Mouse (Mus musculus): Measurements from ENCODE around the gene Mycbpap. TPM values are rescaled to one million over a fixed set of nuclear protein-coding genes. Genes with fewer than 3 reads are reported as not detected.

Mycbpap gene
- polyA plus RNA-seq, 1 experiment from 2014 or later = 4.9 TPM

DNA sequence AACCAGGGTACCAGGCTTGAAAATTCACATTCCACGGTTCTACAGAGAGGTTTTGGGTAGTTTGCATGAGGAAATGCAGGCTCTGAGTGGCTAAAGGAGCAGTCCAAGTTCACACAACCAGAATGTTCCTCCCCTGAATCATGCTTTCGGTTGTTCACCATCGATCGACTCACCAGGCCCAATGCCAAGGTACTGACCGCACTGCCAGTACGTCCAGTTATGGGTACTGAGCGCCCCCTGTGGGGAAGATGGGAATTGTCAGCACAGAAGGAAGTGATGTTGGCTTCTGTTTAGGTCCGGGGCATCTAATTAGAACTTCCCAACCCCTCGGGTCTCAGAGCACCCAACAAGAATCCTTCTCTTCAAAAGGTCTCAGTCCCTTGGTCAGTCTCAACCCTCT is 22.4 kb upstream of the Mycbpap start:
- ATAC-seq (ENCODE audit: insufficient number of reproducible peaks, low FRiP score, low TSS enrichment, low read depth) = no peak

DNA sequence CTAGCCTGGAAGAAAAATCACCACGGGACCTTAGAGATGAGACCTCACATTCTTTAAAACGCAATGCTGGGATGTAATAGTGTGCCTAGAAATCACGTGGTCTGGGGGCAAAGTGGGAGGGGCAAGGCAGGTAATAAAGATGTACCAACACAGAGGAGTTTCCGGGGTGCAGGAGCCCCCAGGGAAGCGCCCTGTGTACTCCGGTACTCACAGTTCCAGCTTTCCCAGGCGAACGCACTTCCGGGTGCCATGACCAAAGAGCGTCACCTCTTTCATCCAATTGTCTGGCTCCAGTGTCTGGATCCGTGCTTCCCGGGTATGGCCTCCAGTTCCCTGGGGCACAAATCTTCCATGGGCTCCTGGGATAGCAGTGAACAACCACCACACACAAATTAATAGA is 21.8 kb upstream of the Mycbpap start:
- no peak overlapping the region for H3K9ac ChIP-seq (ENCODE audit: low read length)
- no peaks in the 10 kb centered on the region for H3K9me3 ChIP-seq (ENCODE audit: control insufficient read depth, low read length)
- no peak for DNase-seq (ENCODE audit: low spot score)
- no peak for ATAC-seq (ENCODE audit: insufficient number of reproducible peaks, low FRiP score, low TSS enrichment, low read depth)
- H3K27me3 ChIP-seq (ENCODE audit: control insufficient read depth, insufficient read depth, low read length) = no peaks in the 10 kb centered on the region
- no peak overlapping the region for H3K4me3 ChIP-seq (ENCODE audit: low read depth, low read length)
- WGBS = 89% methylated on average over 12 of the region's 12 CpGs
- H3K27ac ChIP-seq (replicated peaks; ENCODE audit: low read depth, low read length) = no peak overlapping the region
- no peak overlapping the region for H3K4me2 ChIP-seq (ENCODE audit: low read depth, severe bottlenecking)
- 0 out of 2 replicates have a peak, but pooled peaks cover 2% of the 10 kb centered on the region for H3K36me3 ChIP-seq (ENCODE audit: control insufficient read depth, insufficient read depth, low read length)
- peaks cover 3% of the 10 kb centered on the region for H3K4me1 ChIP-seq (ENCODE audit: control insufficient read depth, insufficient read depth, low read length)

More for the DNA sequence above, 22.4 kb upstream of the Mycbpap start:
- no peak overlapping the region for H3K9ac ChIP-seq (ENCODE audit: low read length)
- WGBS = 37% methylated on average over 9 of the region's 9 CpGs
- H3K4me1 ChIP-seq (ENCODE audit: control insufficient read depth, insufficient read depth, low read length) = peaks cover 4% of the 10 kb centered on the region
- H3K27ac ChIP-seq (replicated peaks; ENCODE audit: low read depth, low read length) = no peak overlapping the region
- H3K4me3 ChIP-seq (ENCODE audit: low read depth, low read length) = no peak overlapping the region
- no peak overlapping the region; the same call in 1 of the 2 replicates for H3K4me2 ChIP-seq (ENCODE audit: low read depth, severe bottlenecking)
- H3K36me3 ChIP-seq (ENCODE audit: control insufficient read depth, insufficient read depth, low read length) = 0 out of 2 replicates have a peak, but pooled peaks cover 2% of the 10 kb centered on the region
- no peaks in the 10 kb centered on the region for H3K9me3 ChIP-seq (ENCODE audit: control insufficient read depth, low read length)
- peak; percentile 85 for DNase-seq (ENCODE audit: low spot score)
- H3K27me3 ChIP-seq (ENCODE audit: control insufficient read depth, insufficient read depth, low read length) = no peaks in the 10 kb centered on the region

DNA sequence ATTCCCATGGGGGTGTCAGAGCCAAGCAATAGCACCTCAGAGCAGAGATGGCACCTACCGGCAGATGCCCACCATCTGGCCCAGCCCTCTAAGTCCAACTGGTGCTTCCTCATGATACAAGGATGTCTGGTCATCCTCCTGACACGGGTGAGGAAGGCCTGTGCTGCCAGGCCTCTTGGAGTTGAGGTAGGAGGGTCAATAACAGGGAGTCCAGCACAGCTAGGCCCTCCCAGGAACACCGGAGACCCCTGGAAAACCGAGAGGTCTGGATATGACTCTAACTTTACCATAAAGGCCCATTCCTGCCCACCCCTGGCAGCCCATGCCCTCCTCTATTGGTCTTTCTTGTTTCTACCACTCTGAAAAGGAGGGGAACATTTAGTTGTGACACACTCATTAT is 20.9 kb upstream of the Mycbpap start:
- Histone ChIP-seq H3K27me3 (ENCODE audit: control insufficient read depth, insufficient read depth, low read length) (no peaks in the 10 kb centered on the region), H3K9me3 (ENCODE audit: control insufficient read depth, low read length) (no peaks in the 10 kb centered on the region), H3K4me1 (ENCODE audit: control insufficient read depth, insufficient read depth, low read length) (no peaks in the 10 kb centered on the region), H3K4me3 (ENCODE audit: low read depth, low read length) (no peak overlapping the region), H3K4me2 (ENCODE audit: low read depth, severe bottlenecking) (no peak overlapping the region), H3K27ac (replicated peaks; ENCODE audit: low read depth, low read length) (no peak overlapping the region), H3K9ac (ENCODE audit: low read length) (no peak overlapping the region), H3K36me3 (ENCODE audit: control insufficient read depth, insufficient read depth, low read length) (0 out of 2 replicates have a peak, but pooled peaks cover 2% of the 10 kb centered on the region)
- DNase-seq (ENCODE audit: low spot score) (no peak), ATAC-seq (ENCODE audit: insufficient number of reproducible peaks, low FRiP score, low TSS enrichment, low read depth) (no peak)
- 89% methylated on average over 4 of the region's 4 CpGs for WGBS

DNA sequence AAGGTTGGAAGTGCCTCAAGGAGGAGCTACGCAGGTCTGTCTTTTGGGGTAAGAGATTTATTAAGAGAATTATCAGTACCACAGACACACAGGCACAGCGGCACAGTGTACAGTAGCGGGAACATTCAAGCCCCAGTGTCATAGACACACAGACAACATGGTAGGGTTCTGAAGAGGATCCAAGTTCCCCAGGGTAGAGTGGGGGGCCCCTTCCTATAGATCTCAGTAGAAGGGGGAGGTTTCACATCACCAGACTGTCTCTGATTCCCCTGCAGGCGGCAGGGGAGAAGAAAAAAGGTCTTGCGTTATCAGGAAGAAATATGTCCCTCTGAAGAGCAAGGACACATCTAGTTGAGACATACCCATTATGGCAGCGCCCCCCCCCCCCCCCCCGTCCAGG is 18.2 kb upstream of the Mycbpap start:
- 0 out of 2 replicates have a peak, but pooled peaks cover 2% of the 10 kb centered on the region for H3K36me3 ChIP-seq (ENCODE audit: control insufficient read depth, insufficient read depth, low read length)
- H3K27me3 ChIP-seq (ENCODE audit: control insufficient read depth, insufficient read depth, low read length) = no peaks in the 10 kb centered on the region
- no peak overlapping the region for H3K9ac ChIP-seq (ENCODE audit: low read length)
- H3K4me3 ChIP-seq (ENCODE audit: low read depth, low read length) = no peak overlapping the region
- no peaks in the 10 kb centered on the region for H3K9me3 ChIP-seq (ENCODE audit: control insufficient read depth, low read length)
- no peak overlapping the region for H3K27ac ChIP-seq (replicated peaks; ENCODE audit: low read depth, low read length)
- H3K4me1 ChIP-seq (ENCODE audit: control insufficient read depth, insufficient read depth, low read length) = no peaks in the 10 kb centered on the region
- 80% methylated on average over 7 of the region's 7 CpGs for WGBS
- ATAC-seq (ENCODE audit: insufficient number of reproducible peaks, low FRiP score, low TSS enrichment, low read depth) (no peak), DNase-seq (ENCODE audit: low spot score) (no peak)
- no peak overlapping the region for H3K4me2 ChIP-seq (ENCODE audit: low read depth, severe bottlenecking)

DNA sequence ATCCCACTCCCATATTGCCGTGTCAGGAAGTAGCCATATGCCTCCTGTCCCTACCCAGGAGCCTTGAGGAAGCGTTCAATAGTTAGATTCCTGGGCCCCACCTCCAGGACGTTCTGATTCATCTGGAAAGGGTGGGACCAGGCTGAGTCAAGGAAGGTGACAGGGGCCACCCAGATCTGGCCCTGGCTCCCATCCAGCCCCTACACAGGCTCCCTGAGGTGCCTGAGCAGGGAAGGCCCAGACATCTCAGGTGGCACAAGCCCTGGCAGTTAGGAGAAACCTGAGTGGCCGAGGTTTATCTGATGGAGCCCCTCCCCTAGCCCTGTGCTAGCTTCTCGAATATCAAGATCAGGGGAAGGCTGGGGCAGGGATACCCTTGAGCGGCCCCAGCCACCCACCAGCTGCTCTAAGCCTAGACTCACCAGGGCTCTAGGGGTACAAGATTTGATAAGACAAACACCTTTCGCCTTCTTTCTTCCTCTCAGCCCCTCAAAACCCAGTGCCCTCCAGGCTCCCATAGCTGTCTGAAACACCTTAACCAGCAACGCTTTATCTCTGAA is 17.3 kb upstream of the Mycbpap start:
- ATAC-seq (ENCODE audit: insufficient number of reproducible peaks, low FRiP score, low TSS enrichment, low read depth) = no peak
- H3K4me2 ChIP-seq (ENCODE audit: low read depth, severe bottlenecking) = no peak overlapping the region
- WGBS = 58% methylated on average over 8 of the region's 8 CpGs
- H3K27ac ChIP-seq (replicated peaks; ENCODE audit: low read depth, low read length) = no peak overlapping the region
- H3K9ac ChIP-seq (ENCODE audit: low read length) = no peak overlapping the region
- H3K4me1 ChIP-seq (ENCODE audit: control insufficient read depth, insufficient read depth, low read length) = no peaks in the 10 kb centered on the region
- no peaks in the 10 kb centered on the region for H3K9me3 ChIP-seq (ENCODE audit: control insufficient read depth, low read length)
- H3K36me3 ChIP-seq (ENCODE audit: control insufficient read depth, insufficient read depth, low read length) = 0 out of 2 replicates have a peak, but pooled peaks cover 2% of the 10 kb centered on the region
- no peak overlapping the region for H3K4me3 ChIP-seq (ENCODE audit: low read depth, low read length)
- no peak for DNase-seq (ENCODE audit: low spot score)
- no peaks in the 10 kb centered on the region for H3K27me3 ChIP-seq (ENCODE audit: control insufficient read depth, insufficient read depth, low read length)

DNA sequence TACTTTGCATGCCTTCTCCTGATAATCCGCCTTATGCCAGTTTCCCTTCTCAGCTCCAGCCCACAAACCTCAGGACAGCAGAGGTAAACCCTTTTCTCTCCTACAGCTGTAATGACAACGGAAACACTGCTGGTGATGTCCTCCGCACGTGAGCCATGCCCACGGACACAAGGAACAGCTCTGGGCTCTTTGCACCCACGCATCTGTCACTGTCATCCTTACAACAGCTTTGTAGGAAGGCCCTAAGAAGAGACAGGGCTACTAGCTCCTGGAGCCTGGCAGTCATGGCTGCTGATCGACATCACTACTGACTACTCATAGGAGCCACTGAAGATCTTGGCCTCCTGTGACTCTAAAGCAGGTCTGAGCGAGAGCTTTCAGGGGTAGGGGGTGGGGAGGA is 11.6 kb upstream of the Mycbpap start:
- no peak for DNase-seq (ENCODE audit: low spot score)
- Histone ChIP-seq H3K9ac (ENCODE audit: low read length) (no peak overlapping the region), H3K36me3 (ENCODE audit: control insufficient read depth, insufficient read depth, low read length) (no peaks in the 10 kb centered on the region), H3K4me1 (ENCODE audit: control insufficient read depth, insufficient read depth, low read length) (no peaks in the 10 kb centered on the region), H3K4me3 (ENCODE audit: low read depth, low read length) (no peak overlapping the region), H3K27me3 (ENCODE audit: control insufficient read depth, insufficient read depth, low read length) (no peaks in the 10 kb centered on the region), H3K4me2 (ENCODE audit: low read depth, severe bottlenecking) (no peak overlapping the region), H3K27ac (replicated peaks; ENCODE audit: low read depth, low read length) (no peak overlapping the region), H3K9me3 (ENCODE audit: control insufficient read depth, low read length) (no peaks in the 10 kb centered on the region)
- no peak for ATAC-seq (ENCODE audit: insufficient number of reproducible peaks, low FRiP score, low TSS enrichment, low read depth)
- 81% methylated on average over 8 of the region's 8 CpGs for WGBS

DNA sequence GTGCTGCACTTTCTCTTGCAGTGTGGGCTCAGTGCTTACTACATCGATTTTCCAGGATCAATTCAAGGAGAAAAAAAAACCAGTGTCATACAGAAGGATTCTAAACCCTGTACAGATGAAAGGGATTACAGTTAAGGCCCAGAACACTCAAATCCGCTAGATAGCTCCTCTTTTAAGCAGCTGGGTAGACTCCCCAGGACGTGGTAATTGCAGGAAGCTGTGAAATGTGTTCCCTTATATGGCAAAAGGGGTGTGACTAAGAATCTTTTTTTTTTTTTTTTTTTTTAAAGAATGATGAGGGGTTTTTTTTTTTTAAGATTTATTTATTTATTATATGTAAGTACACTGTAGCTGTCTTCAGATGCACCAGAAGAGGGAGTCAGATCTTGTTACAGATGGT is 7.3 kb upstream of the Mycbpap start:
- H3K4me1 ChIP-seq (ENCODE audit: control insufficient read depth, insufficient read depth, low read length) = peaks cover 21% of the 10 kb centered on the region
- no peak overlapping the region for H3K4me3 ChIP-seq (ENCODE audit: low read depth, low read length)
- H3K9me3 ChIP-seq (ENCODE audit: control insufficient read depth, low read length) = no peaks in the 10 kb centered on the region
- ATAC-seq (ENCODE audit: insufficient number of reproducible peaks, low FRiP score, low TSS enrichment, low read depth) = no peak
- WGBS = 32% methylated on average over 3 of the region's 3 CpGs
- no peak overlapping the region for H3K27ac ChIP-seq (replicated peaks; ENCODE audit: low read depth, low read length)
- H3K36me3 ChIP-seq (ENCODE audit: control insufficient read depth, insufficient read depth, low read length) = no peaks in the 10 kb centered on the region
- no peak overlapping the region for H3K9ac ChIP-seq (ENCODE audit: low read length)
- H3K27me3 ChIP-seq (ENCODE audit: control insufficient read depth, insufficient read depth, low read length) = no peaks in the 10 kb centered on the region
- DNase-seq (ENCODE audit: low spot score) = no peak
- H3K4me2 ChIP-seq (ENCODE audit: low read depth, severe bottlenecking) = no peak overlapping the region

DNA sequence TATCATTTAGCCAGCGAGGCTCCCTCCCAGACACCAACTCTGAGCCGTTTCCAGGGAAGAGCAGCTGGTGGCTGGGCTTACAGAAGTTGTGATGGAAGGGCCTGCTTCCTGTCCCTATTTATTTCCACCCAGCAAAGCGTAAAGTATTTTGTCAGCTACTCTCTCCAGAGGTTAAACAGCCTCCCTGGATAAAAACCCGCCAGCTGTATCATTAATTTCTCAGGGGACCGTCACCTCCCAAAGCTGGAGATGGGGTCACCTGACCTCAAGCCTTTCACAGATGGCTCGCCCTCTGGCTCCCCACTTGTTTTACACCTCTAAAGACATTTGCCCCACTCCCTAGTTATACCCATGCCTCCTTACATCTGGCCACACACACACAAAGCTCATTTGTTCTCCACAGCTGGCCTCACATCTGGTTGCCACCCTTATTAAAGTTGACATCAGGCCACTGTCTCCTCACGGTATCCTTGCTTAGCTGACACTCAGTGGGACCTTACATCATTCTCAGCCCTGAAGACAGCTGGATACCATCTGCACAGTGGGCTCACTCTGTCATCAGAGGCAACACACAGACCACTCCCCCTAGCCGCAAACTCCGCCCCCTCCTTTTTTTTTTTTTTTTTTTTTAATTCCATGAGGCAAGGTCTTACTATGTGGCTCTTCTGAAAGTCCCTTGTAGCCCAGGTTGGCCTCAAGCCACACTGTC is 4.8 kb upstream of the Mycbpap start:
- Histone ChIP-seq H3K27ac (replicated peaks; ENCODE audit: low read depth, low read length) (peak overlapping the region; percentile 58; the same call in 1 of the 2 replicates), H3K4me1 (ENCODE audit: control insufficient read depth, insufficient read depth, low read length) (peaks cover 21% of the 10 kb centered on the region), H3K36me3 (ENCODE audit: control insufficient read depth, insufficient read depth, low read length) (no peaks in the 10 kb centered on the region), H3K4me2 (ENCODE audit: low read depth, severe bottlenecking) (no peak overlapping the region), H3K4me3 (ENCODE audit: low read depth, low read length) (no peak overlapping the region), H3K27me3 (ENCODE audit: control insufficient read depth, insufficient read depth, low read length) (no peaks in the 10 kb centered on the region), H3K9me3 (ENCODE audit: control insufficient read depth, low read length) (no peaks in the 10 kb centered on the region), H3K9ac (ENCODE audit: low read length) (no peak overlapping the region)
- ATAC-seq (ENCODE audit: insufficient number of reproducible peaks, low FRiP score, low TSS enrichment, low read depth) = peak; percentile 71
- peak; percentile 71 for DNase-seq (ENCODE audit: low spot score)
- WGBS = 23% methylated on average over 9 of the region's 9 CpGs
